ENCODE assay signal across 8 mouse cellular contexts in genomic region chr1:52501090-52501489, GRCm38 (mm10). TPM values are rescaled to one million over a fixed set of nuclear protein-coding genes. Genes with fewer than 3 reads are reported as not detected.
A peak's percentile ranks its signal among the peaks of the same experiment; 100 is the strongest.
DNase-seq lines count a peak whose midpoint lies in the region; ATAC-seq lines count a peak whose summit lies in the region.

No protein-coding gene starts in this region.

- intact Hi-C loops in left cerebral cortex, postnatal 14 days (cut with DNase I), result loop anchor here (5.0 kb wide), 1 partner anchor 131 kb away; the partner anchor contains the start of gene Nemp2

- peak overlapping the region; percentile 73 for H3K4me2 ChIP-seq in kidney, embryonic 15.5 days
- H3K4me2 ChIP-seq in embryonic facial prominence, embryonic 11.5 days (ENCODE audit: low read depth, low read length), result no peak overlapping the region
- H3K4me2 ChIP-seq in hindbrain, embryonic 16.5 days (ENCODE audit: low read length), result peak overlapping the region; percentile 96
- H3K4me2 ChIP-seq in midbrain, embryonic 16.5 days (ENCODE audit: low read length), result peak overlapping the region; percentile 66

- no peaks in the 10 kb centered on the region for H3K27me3 ChIP-seq in kidney, embryonic 15.5 days
- H3K27me3 ChIP-seq in embryonic facial prominence, embryonic 11.5 days (ENCODE audit: control insufficient read depth, insufficient read depth, low read length), result no peaks in the 10 kb centered on the region
- H3K27me3 ChIP-seq in hindbrain, embryonic 16.5 days (replicated peaks; ENCODE audit: control insufficient read depth, insufficient read depth, low read length), result no peaks in the 10 kb centered on the region
- no peaks in the 10 kb centered on the region for H3K27me3 ChIP-seq in midbrain, embryonic 16.5 days (ENCODE audit: control insufficient read depth, insufficient read depth, low read depth, low read length)

- no peaks in the 10 kb centered on the region for H3K36me3 ChIP-seq in kidney, embryonic 15.5 days
- no peaks in the 10 kb centered on the region for H3K36me3 ChIP-seq in embryonic facial prominence, embryonic 11.5 days (replicated peaks; ENCODE audit: control insufficient read depth, insufficient read depth, low read depth, low read length)
- H3K36me3 ChIP-seq in hindbrain, embryonic 16.5 days (ENCODE audit: control insufficient read depth, insufficient read depth, low read length), result no peaks in the 10 kb centered on the region
- H3K36me3 ChIP-seq in midbrain, embryonic 16.5 days (ENCODE audit: control insufficient read depth, insufficient read depth, low read length), result no peaks in the 10 kb centered on the region

- H3K4me1 ChIP-seq in kidney, embryonic 15.5 days, result peaks cover 13% of the 10 kb centered on the region; the same call in 1 of the 2 replicates
- H3K4me1 ChIP-seq in embryonic facial prominence, embryonic 11.5 days (ENCODE audit: control insufficient read depth, insufficient read depth, low read length), result no peaks in the 10 kb centered on the region
- H3K4me1 ChIP-seq in hindbrain, embryonic 16.5 days (ENCODE audit: control insufficient read depth, insufficient read depth, low read depth, low read length), result peaks cover 2% of the 10 kb centered on the region; the same call in 1 of the 2 replicates
- H3K4me1 ChIP-seq in midbrain, embryonic 16.5 days (ENCODE audit: control insufficient read depth, insufficient read depth, low read length), result peaks cover 2% of the 10 kb centered on the region

- no peaks in the 10 kb centered on the region for H3K9me3 ChIP-seq in kidney, embryonic 15.5 days (replicated peaks)
- no peaks in the 10 kb centered on the region for H3K9me3 ChIP-seq in embryonic facial prominence, embryonic 11.5 days (replicated peaks; ENCODE audit: control insufficient read depth, low read length)
- H3K9me3 ChIP-seq in hindbrain, embryonic 16.5 days (ENCODE audit: control insufficient read depth, low read length), result no peaks in the 10 kb centered on the region
- no peaks in the 10 kb centered on the region for H3K9me3 ChIP-seq in midbrain, embryonic 16.5 days (replicated peaks; ENCODE audit: control insufficient read depth, low read length, poor library complexity, severe bottlenecking)

- no peak for DNase-seq in kidney, postnatal 25 days
- no peak for DNase-seq in embryonic facial prominence, embryonic 11.5 days (ENCODE audit: low spot score)
- DNase-seq in thymus, postnatal 14 days, result no peak
- no peak for DNase-seq in c-Kit-positive CD71-positive TER-119-positive erythroid progenitor cells, embryonic 14.5 days (ENCODE audit: low spot score)
- DNase-seq in left cerebral cortex, postnatal 14 days (ENCODE audit: low spot score in 2 of 2), result no peak

- no peak overlapping the region for H3K9ac ChIP-seq in kidney, embryonic 15.5 days
- H3K9ac ChIP-seq in embryonic facial prominence, embryonic 11.5 days (replicated peaks; ENCODE audit: low read length), result no peak overlapping the region
- no peak overlapping the region; the same call in 1 of the 2 replicates for H3K9ac ChIP-seq in hindbrain, embryonic 16.5 days (ENCODE audit: low read depth, low read length)
- peak overlapping the region; percentile 84; the same call in 1 of the 2 replicates for H3K9ac ChIP-seq in midbrain, embryonic 16.5 days (ENCODE audit: low read depth, low read length)

- H3K27ac ChIP-seq in kidney, embryonic 15.5 days, result peak overlapping the region; percentile 86; the same call in 1 of the 2 replicates
- no peak overlapping the region for H3K27ac ChIP-seq in embryonic facial prominence, embryonic 11.5 days (replicated peaks; ENCODE audit: low read depth, low read length)
- no peak overlapping the region for H3K27ac ChIP-seq in hindbrain, embryonic 16.5 days (ENCODE audit: low read depth, low read length)
- H3K27ac ChIP-seq in midbrain, embryonic 16.5 days (ENCODE audit: low read length), result no peak overlapping the region; the same call in 1 of the 2 replicates

- H3K4me3 ChIP-seq in kidney, embryonic 15.5 days (replicated peaks), result peak overlapping the region; percentile 89
- H3K4me3 ChIP-seq in embryonic facial prominence, embryonic 11.5 days (ENCODE audit: low read depth, low read length), result peak overlapping the region; percentile 79; the same call in 1 of the 2 replicates
- H3K4me3 ChIP-seq in hindbrain, embryonic 16.5 days (ENCODE audit: low read length), result peak overlapping the region; percentile 93
- H3K4me3 ChIP-seq in midbrain, embryonic 16.5 days (ENCODE audit: low read depth, low read length), result peak overlapping the region; percentile 66

- no peak for ATAC-seq in kidney, embryonic 15.5 days (replicated peaks; ENCODE audit: low FRiP score)
- no peak for ATAC-seq in embryonic facial prominence, embryonic 11.5 days (replicated peaks; ENCODE audit: insufficient number of reproducible peaks, low FRiP score, low TSS enrichment, low read depth)
- no peak for ATAC-seq in hindbrain, embryonic 16.5 days
- no peak for ATAC-seq in midbrain, embryonic 16.5 days

- WGBS in kidney, embryonic 15.5 days, result 63% methylated on average over 1 of the region's 1 CpGs
- WGBS in embryonic facial prominence, embryonic 11.5 days, result 74% methylated on average over 1 of the region's 1 CpGs
- 65% methylated on average over 1 of the region's 1 CpGs for WGBS in hindbrain, embryonic 16.5 days
- whole genome bisulfite sequencing in midbrain, embryonic 16.5 days, result 68% methylated on average over 1 of the region's 1 CpGs

RNA-seq across cellular contexts. Expression of gene Nab1, which starts 0.6 kb away (rescaled TPM):
- polyA plus RNA-seq in kidney, embryonic 15.5 days (2015; fragmentation: Nextera tagmentation; extraction: Ambion mirVana), result 18.1 and 19.3 TPM in 2 replicates
- polyA plus RNA-seq in embryonic facial prominence, embryonic 11.5 days (2014; fragmentation: Nextera tagmentation; extraction: Ambion mirVana), result 6.3 TPM in 2 replicates
- polyA plus RNA-seq in hindbrain, embryonic 16.5 days (2015; fragmentation: Nextera tagmentation; extraction: Ambion mirVana), result 8.0 and 9.0 TPM in 2 replicates
- polyA plus RNA-seq in midbrain, embryonic 16.5 days (2015; fragmentation: Nextera tagmentation; extraction: Ambion mirVana), result 4.8 and 5.4 TPM in 2 replicates
- 10 to 100 TPM; 25.1 to 26.4 TPM for total RNA-seq in left cerebral cortex, postnatal 14 days (2021)
